Comparison of ENCODE assay signal across 20 mouse cellular contexts in genomic region chr1:32294702-32295101, GRCm38 (mm10).
DNase-seq lines count a peak whose midpoint lies in the region; ATAC-seq lines count a peak whose summit lies in the region.
"Had no signal": no experiment of that assay in that cellular context is flagged by ENCODE, and none has a peak within 500 bp of the region (broad histone marks: within the 10 kb centered on the region; RNA-seq: fewer than 3 reads in every experiment).

No protein-coding gene starts in this region.

- DNase-seq in frontal cortex, postnatal 14 days (ENCODE audit: low spot score in 2 of 2) = no peak
- peak; percentile 69 for DNase-seq in brain, adult 2 months (ENCODE audit: low read depth, low spot score)
- peak; percentile 75 for DNase-seq in telencephalon, adult 2 months (ENCODE audit: low read depth, low spot score)
- DNase-seq in spleen, postnatal 4 days (ENCODE audit: low spot score in 2 of 2) = no peak
- DNase-seq in gastrocnemius, postnatal 4 days (ENCODE audit: low spot score in 2 of 2) = no peak
- DNase-seq: adrenal gland, adult 2 months; adrenal gland, adult 8-10 months; adrenal gland, postnatal 10 days; adrenal gland, postnatal 14 days; adrenal gland, postnatal 25 days; adrenal gland, postnatal 36 days; B cell, adult 2 months; cerebellum, adult 11 months; cerebellum, adult 11-12 months; cerebellum, adult 18-20 months; cerebellum, adult 2 months had no signal

- peak; percentile 95 for ATAC-seq in frontal cortex, adult (ENCODE audit: low TSS enrichment)
- ATAC-seq: activated CD4-positive, CD25-positive, alpha-beta regulatory T cell, adult 4 months; CD4-positive, CD25-positive, alpha-beta regulatory T cell, adult 4 months; Patski had no signal

Comparison
In these comparisons a context has a peak if more than half of its experiments do, and no peak if none do; other contexts are left out.
1. DNase-seq: peak in brain, adult 2 months (single experiment) and telencephalon, adult 2 months (single experiment); none in frontal cortex, postnatal 14 days (0 of 2), spleen, postnatal 4 days (0 of 2) and gastrocnemius, postnatal 4 days (0 of 2).